Mouse (Mus musculus) liver, embryonic 14.5 days (tissue): ENCODE results near the gene Masp2.

Experiments used
- CTCF ChIP-seq: IDR thresholded peaks from 2 replicates; pipeline ENCODE4 v1.5.1; 2016; ENCODE audit warnings: antibody characterized with exemption, low read depth, control low read depth
- EP300 ChIP-seq: IDR thresholded peaks from 2 replicates; pipeline ENCODE4 v1.6.1; 2016; ENCODE audit warnings: antibody characterized with exemption, low read depth

DNA sequence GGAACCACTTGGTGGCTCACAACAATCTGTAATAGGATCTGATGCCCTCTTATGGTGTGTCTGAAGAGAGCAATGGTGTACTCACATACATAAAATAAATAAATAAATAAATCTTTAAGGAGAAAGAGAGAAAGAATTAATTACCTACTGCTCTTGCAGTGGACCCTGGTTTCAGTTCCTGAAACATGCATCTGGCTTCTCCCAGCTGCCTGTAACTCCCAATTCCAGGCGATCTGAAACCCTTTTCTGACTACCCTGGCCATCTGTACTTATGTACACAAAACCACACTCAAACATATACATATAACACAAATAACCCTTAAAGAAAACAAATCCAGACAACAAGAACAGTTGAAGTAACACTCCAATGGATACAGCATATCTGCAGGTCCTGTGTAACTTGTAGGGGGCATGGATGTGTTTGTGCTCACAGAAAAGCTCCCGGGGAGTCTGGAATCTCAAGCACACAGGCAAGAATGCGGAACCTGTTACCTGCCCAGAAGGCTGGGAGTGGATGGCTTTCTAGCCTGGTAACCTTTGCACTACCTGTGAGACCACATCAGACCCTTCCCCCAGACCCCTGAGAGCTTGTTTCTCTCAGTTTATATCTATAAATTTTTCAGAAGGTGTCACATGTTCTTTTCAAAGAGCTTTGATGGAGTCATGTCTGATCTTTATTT lies 29.8 kb downstream of the Masp2 start:
- TF ChIP-seq CTCF (no peak), EP300 (no peak)
